Mouse (Mus musculus) liver, embryonic 12.5 days (tissue): Measurements from ENCODE around the gene Kif16b. TPM values are rescaled to one million over a fixed set of nuclear protein-coding genes. Genes with fewer than 3 reads are reported as not detected.

Experiments
- ATAC-seq: fragments of 200-750 bp; cut with Nextera tagmentation; 2 replicates; pipeline ENCODE4 v1.8.0; 2017; ENCODE audit warnings: moderate number of reproducible peaks, mild to moderate bottlenecking, moderate library complexity
- H3K27ac ChIP-seq: fragments of 300-500 bp; sonication (generic); 2 replicates; pipeline ENCODE4 v1.5.1; 2016; ENCODE audit warnings: mild to moderate bottlenecking
- H3K27me3 ChIP-seq: fragments of 300-500 bp; sonication (generic); replicated peaks from 2 replicates; pipeline ENCODE4 v1.6.1; 2016; ENCODE audit warnings: mild to moderate bottlenecking, moderate library complexity
- H3K36me3 ChIP-seq: fragments of 300-500 bp; sonication (generic); 2 replicates; pipeline ENCODE4 v1.6.1; 2016; ENCODE audit warnings: mild to moderate bottlenecking, moderate library complexity
- H3K4me1 ChIP-seq: fragments of 300-500 bp; sonication (generic); 2 replicates; pipeline ENCODE4 v1.6.1; 2016
- H3K4me2 ChIP-seq: fragments of 300-500 bp; sonication (generic); 2 replicates; pipeline ENCODE4 v1.6.1; 2016; ENCODE audit warnings: mild to moderate bottlenecking, moderate library complexity
- H3K4me3 ChIP-seq: fragments of 300-500 bp; sonication (generic); 2 replicates; pipeline ENCODE4 v1.5.1; 2016; ENCODE audit warnings: mild to moderate bottlenecking, moderate library complexity
- H3K9ac ChIP-seq: fragments of 300-500 bp; sonication (generic); 2 replicates; pipeline ENCODE4 v1.6.1; 2016; ENCODE audit warnings: mild to moderate bottlenecking, moderate library complexity
- H3K9me3 ChIP-seq: fragments of 300-500 bp; sonication (generic); replicated peaks from 2 replicates; pipeline ENCODE4 v1.6.1; 2016; ENCODE audit warnings: mild to moderate bottlenecking, moderate library complexity
- WGBS: fragments of 180-500 bp; shearing (Covaris S2); methylation state at CpG from one replicate; pipeline ENCODE4 v1.1.7; 2016; ENCODE audit not compliant: insufficient replicate concordance; 5-methylcytosine and 5-hydroxymethylcytosine counted together
- polyA plus RNA-seq: library from polyadenylated mRNA; unstranded; fragments of >200 nt; fragmentation: Nextera tagmentation; extraction: Ambion mirVana; gene quantifications from 2 replicates; pipeline ENCODE4 v1.2.1, GENCODE M21; 2016

Kif16b gene
- polyA plus RNA-seq, 1 experiment from 2014 or later: 5.8 TPM

- no peak overlapping the region for H3K4me3 ChIP-seq
- ATAC-seq: no peak
- H3K36me3 ChIP-seq: no peaks in the 10 kb centered on the region
- no peaks in the 10 kb centered on the region for H3K9me3 ChIP-seq
- WGBS: 63% methylated on average over 2 of the region's 2 CpGs
- H3K27ac ChIP-seq: no peak overlapping the region
- H3K9ac ChIP-seq: no peak overlapping the region
- no peaks in the 10 kb centered on the region for H3K27me3 ChIP-seq
- no peaks in the 10 kb centered on the region for H3K4me1 ChIP-seq
- no peak overlapping the region for H3K4me2 ChIP-seq
Observed at GRCm38 (mm10) chr2:142720174-142720573, 181.2 kb downstream of the Kif16b start.

- H3K4me3 ChIP-seq: no peak overlapping the region
- H3K36me3 ChIP-seq: no peaks in the 10 kb centered on the region
- no peaks in the 10 kb centered on the region for H3K9me3 ChIP-seq
- no peak for ATAC-seq
- no peak overlapping the region for H3K4me2 ChIP-seq
- H3K27me3 ChIP-seq: no peaks in the 10 kb centered on the region
- H3K9ac ChIP-seq: no peak overlapping the region
- no peak overlapping the region for H3K27ac ChIP-seq
- H3K4me1 ChIP-seq: no peaks in the 10 kb centered on the region
Observed at GRCm38 (mm10) chr2:142718998-142719397, 182.3 kb downstream of the Kif16b start.

GRCm38 (mm10) chr2:142717591-142717990, 183.7 kb downstream of the Kif16b start:
- no peak overlapping the region for H3K27ac ChIP-seq
- H3K27me3 ChIP-seq: no peaks in the 10 kb centered on the region
- WGBS: 61% methylated on average over 4 of the region's 4 CpGs
- no peak for ATAC-seq
- H3K4me1 ChIP-seq: no peaks in the 10 kb centered on the region
- no peak overlapping the region for H3K4me3 ChIP-seq
- H3K4me2 ChIP-seq: no peak overlapping the region
- no peaks in the 10 kb centered on the region for H3K9me3 ChIP-seq
- H3K9ac ChIP-seq: no peak overlapping the region
- H3K36me3 ChIP-seq: peaks cover under 1% of the 10 kb centered on the region; the same call in 1 of the 2 replicates

GRCm38 (mm10) chr2:142715912-142716260, 185.4 kb downstream of the Kif16b start:
- H3K27ac ChIP-seq: no peak overlapping the region
- H3K4me3 ChIP-seq: no peak overlapping the region
- peaks cover 12% of the 10 kb centered on the region for H3K36me3 ChIP-seq
- no peak overlapping the region for H3K9ac ChIP-seq
- no peak for ATAC-seq
- no peaks in the 10 kb centered on the region for H3K9me3 ChIP-seq
- H3K4me2 ChIP-seq: no peak overlapping the region
- H3K27me3 ChIP-seq: no peaks in the 10 kb centered on the region
- no peaks in the 10 kb centered on the region for H3K4me1 ChIP-seq

- Histone ChIP-seq H3K4me3 (no peak overlapping the region), H3K27ac (no peak overlapping the region), H3K4me2 (no peak overlapping the region), H3K4me1 (no peaks in the 10 kb centered on the region), H3K27me3 (no peaks in the 10 kb centered on the region), H3K9ac (no peak overlapping the region), H3K9me3 (no peaks in the 10 kb centered on the region), H3K36me3 (peaks cover 12% of the 10 kb centered on the region)
- no peak for ATAC-seq
- 52% methylated on average over 1 of the region's 1 CpGs for WGBS
Observed at GRCm38 (mm10) chr2:142715186-142715911, 186.0 kb downstream of the Kif16b start.

- no peak overlapping the region for H3K4me2 ChIP-seq
- H3K36me3 ChIP-seq: peaks cover 12% of the 10 kb centered on the region
- no peak overlapping the region for H3K4me3 ChIP-seq
- H3K4me1 ChIP-seq: no peaks in the 10 kb centered on the region
- H3K9ac ChIP-seq: no peak overlapping the region
- no peak for ATAC-seq
- WGBS: 68% methylated on average over 11 of the region's 11 CpGs
- no peak overlapping the region for H3K27ac ChIP-seq
- H3K27me3 ChIP-seq: no peaks in the 10 kb centered on the region
- no peaks in the 10 kb centered on the region for H3K9me3 ChIP-seq
Observed at GRCm38 (mm10) chr2:142712727-142713126, 188.6 kb downstream of the Kif16b start.

- H3K4me1 ChIP-seq: no peaks in the 10 kb centered on the region
- WGBS: 59% methylated on average over 3 of the region's 3 CpGs
- no peak overlapping the region for H3K4me3 ChIP-seq
- peaks cover 12% of the 10 kb centered on the region for H3K36me3 ChIP-seq
- H3K4me2 ChIP-seq: no peak overlapping the region
- H3K9ac ChIP-seq: no peak overlapping the region
- no peak for ATAC-seq
- no peaks in the 10 kb centered on the region for H3K9me3 ChIP-seq
- no peak overlapping the region for H3K27ac ChIP-seq
- no peaks in the 10 kb centered on the region for H3K27me3 ChIP-seq
Observed at GRCm38 (mm10) chr2:142709326-142709725, 192.0 kb downstream of the Kif16b start.

GRCm38 (mm10) chr2:142700689-142701088, 200.6 kb downstream of the Kif16b start:
- Histone ChIP-seq H3K9me3 (no peaks in the 10 kb centered on the region), H3K36me3 (no peaks in the 10 kb centered on the region; the same call in 1 of the 2 replicates), H3K27me3 (no peaks in the 10 kb centered on the region), H3K27ac (no peak overlapping the region), H3K4me2 (no peak overlapping the region), H3K4me3 (no peak overlapping the region), H3K4me1 (no peaks in the 10 kb centered on the region), H3K9ac (no peak overlapping the region)
- no peak for ATAC-seq
- WGBS: 68% methylated on average over 4 of the region's 4 CpGs

GRCm38 (mm10) chr2:142698650-142699049, 202.7 kb downstream of the Kif16b start:
- no peak overlapping the region for H3K4me2 ChIP-seq
- ATAC-seq: no peak
- no peaks in the 10 kb centered on the region for H3K9me3 ChIP-seq
- H3K27ac ChIP-seq: no peak overlapping the region
- no peaks in the 10 kb centered on the region for H3K4me1 ChIP-seq
- no peaks in the 10 kb centered on the region for H3K27me3 ChIP-seq
- 72% methylated on average over 3 of the region's 3 CpGs for WGBS
- no peak overlapping the region for H3K4me3 ChIP-seq
- no peaks in the 10 kb centered on the region; the same call in 1 of the 2 replicates for H3K36me3 ChIP-seq
- H3K9ac ChIP-seq: no peak overlapping the region

- Histone ChIP-seq H3K36me3 (no peaks in the 10 kb centered on the region; the same call in 1 of the 2 replicates), H3K27ac (no peak overlapping the region), H3K4me2 (no peak overlapping the region), H3K9ac (no peak overlapping the region), H3K9me3 (no peaks in the 10 kb centered on the region), H3K27me3 (no peaks in the 10 kb centered on the region), H3K4me3 (no peak overlapping the region), H3K4me1 (no peaks in the 10 kb centered on the region)
- ATAC-seq: no peak
- WGBS: 71% methylated on average over 1 of the region's 1 CpGs
Observed at GRCm38 (mm10) chr2:142694936-142695331, 206.4 kb downstream of the Kif16b start.

GRCm38 (mm10) chr2:142694019-142694935, 207.1 kb downstream of the Kif16b start:
- no peak overlapping the region for H3K4me3 ChIP-seq
- H3K4me1 ChIP-seq: no peaks in the 10 kb centered on the region
- no peak overlapping the region for H3K9ac ChIP-seq
- H3K9me3 ChIP-seq: no peaks in the 10 kb centered on the region
- no peaks in the 10 kb centered on the region for H3K36me3 ChIP-seq
- no peak overlapping the region for H3K4me2 ChIP-seq
- H3K27me3 ChIP-seq: no peaks in the 10 kb centered on the region
- H3K27ac ChIP-seq: no peak overlapping the region
- no peak for ATAC-seq
- WGBS: 70% methylated on average over 3 of the region's 3 CpGs

GRCm38 (mm10) chr2:142693461-142693860, 207.9 kb downstream of the Kif16b start:
- Histone ChIP-seq H3K4me2 (no peak overlapping the region), H3K36me3 (no peaks in the 10 kb centered on the region), H3K4me3 (no peak overlapping the region), H3K4me1 (no peaks in the 10 kb centered on the region), H3K9ac (no peak overlapping the region), H3K9me3 (no peaks in the 10 kb centered on the region), H3K27me3 (no peaks in the 10 kb centered on the region), H3K27ac (no peak overlapping the region)
- WGBS: 75% methylated on average over 1 of the region's 1 CpGs
- ATAC-seq: no peak
